Mouse (Mus musculus): ENCODE results near the gene Olfr543. TPM values are rescaled to one million over a fixed set of nuclear protein-coding genes. Genes with fewer than 3 reads are reported as not detected.
"Not testable (repeated sequence)": the region's sequence is repeated elsewhere in the genome, so short reads cannot be mapped to it uniquely, and the experiment has no call there.

Olfr543 gene
- polyA plus RNA-seq, 1 experiment from 2014 or later: 0.31 TPM

- Histone ChIP-seq H3K27ac (replicated peaks; ENCODE audit: low read depth, low read length) (no peak overlapping the region), H3K4me1 (ENCODE audit: control insufficient read depth, insufficient read depth, low read length) (peaks cover 5% of the 10 kb centered on the region; the same call in 1 of the 2 replicates), H3K4me2 (ENCODE audit: low read depth, low read length) (no peak overlapping the region), H3K27me3 (replicated peaks; ENCODE audit: control insufficient read depth, insufficient read depth, low read length) (peaks cover 5% of the 10 kb centered on the region; the same call in 1 of the 2 replicates), H3K4me3 (ENCODE audit: low read depth, low read length) (no peak overlapping the region), H3K36me3 (ENCODE audit: control insufficient read depth, insufficient read depth, low read length) (no peaks in the 10 kb centered on the region), H3K9me3 (ENCODE audit: control insufficient read depth, low read length) (no peaks in the 10 kb centered on the region), H3K9ac (ENCODE audit: low read depth, low read length) (no peak overlapping the region)
- ATAC-seq (ENCODE audit: low read depth) (no peak), DNase-seq (ENCODE audit: low spot score) (no peak)
- 81% methylated on average over 6 of the region's 6 CpGs for WGBS
Measured at GRCm38 (mm10) chr7:102508666-102509065, 27.2 kb upstream of the Olfr543 start.

DNA sequence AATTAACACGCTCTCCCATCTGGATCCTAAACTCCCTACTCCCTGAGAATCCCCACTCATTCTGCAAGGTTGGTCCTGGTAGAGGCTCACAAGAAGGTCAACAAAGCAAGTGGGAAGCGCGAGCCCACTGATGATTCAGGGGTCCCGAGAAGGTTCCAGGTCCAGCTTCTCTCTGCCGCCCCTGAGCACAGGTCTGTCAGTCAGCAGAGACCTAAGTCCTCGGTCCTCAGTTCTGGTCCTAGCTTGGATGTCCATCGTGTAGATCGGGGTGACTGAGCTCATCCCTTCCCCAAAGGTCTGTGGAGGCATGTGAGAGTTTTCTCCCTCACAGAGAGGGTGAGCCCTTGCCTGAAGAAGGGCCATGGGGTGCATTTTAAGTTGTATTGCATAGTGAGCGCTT, 26.6 kb upstream of the Olfr543 start:
- H3K36me3 ChIP-seq (ENCODE audit: control insufficient read depth, insufficient read depth, low read length): no peaks in the 10 kb centered on the region
- whole genome bisulfite sequencing: 82% methylated on average over 9 of the region's 9 CpGs

DNA sequence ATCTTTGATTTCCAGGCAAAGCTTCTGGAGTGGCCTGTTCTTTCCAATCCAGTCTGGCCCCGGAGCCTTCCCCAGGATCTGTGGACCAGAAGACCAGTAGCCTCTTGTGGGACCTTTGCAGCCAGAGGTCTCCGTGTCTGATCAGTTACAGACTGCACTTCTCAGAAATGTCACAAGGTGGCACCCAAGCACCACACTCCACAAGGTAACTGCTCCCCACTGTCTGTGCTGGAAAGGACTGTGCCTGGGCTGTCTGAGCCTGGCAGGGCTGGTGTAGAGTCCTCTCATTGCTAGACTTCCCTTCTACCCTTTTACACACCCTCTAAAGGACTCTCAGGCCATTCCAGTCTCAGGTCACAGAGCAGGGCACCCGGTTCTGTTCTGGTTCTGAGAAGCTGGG, 25.4 kb upstream of the Olfr543 start:
- H3K4me3 ChIP-seq (ENCODE audit: low read depth, low read length): no peak overlapping the region
- DNase-seq (ENCODE audit: low spot score) (peak; percentile 62), ATAC-seq (ENCODE audit: low read depth) (peak; percentile 77)
- WGBS: 45% methylated on average over 3 of the region's 3 CpGs
- no peaks in the 10 kb centered on the region for H3K36me3 ChIP-seq (ENCODE audit: control insufficient read depth, insufficient read depth, low read length)
- no peaks in the 10 kb centered on the region for H3K27me3 ChIP-seq (replicated peaks; ENCODE audit: control insufficient read depth, insufficient read depth, low read length)
- no peak overlapping the region for H3K27ac ChIP-seq (replicated peaks; ENCODE audit: low read depth, low read length)
- H3K9me3 ChIP-seq (ENCODE audit: control insufficient read depth, low read length): no peaks in the 10 kb centered on the region
- no peak overlapping the region for H3K4me2 ChIP-seq (ENCODE audit: low read depth, low read length)
- no peaks in the 10 kb centered on the region for H3K4me1 ChIP-seq (ENCODE audit: control insufficient read depth, insufficient read depth, low read length)
- no peak overlapping the region for H3K9ac ChIP-seq (ENCODE audit: low read depth, low read length)

More for the DNA sequence above, 26.6 kb upstream of the Olfr543 start:
- H3K4me3 ChIP-seq (ENCODE audit: low read depth, low read length): no peak overlapping the region
- no peak overlapping the region for H3K9ac ChIP-seq (ENCODE audit: low read depth, low read length)
- ATAC-seq (ENCODE audit: low read depth) (no peak), DNase-seq (ENCODE audit: low spot score) (no peak)
- peaks cover 5% of the 10 kb centered on the region; the same call in 1 of the 2 replicates for H3K27me3 ChIP-seq (replicated peaks; ENCODE audit: control insufficient read depth, insufficient read depth, low read length)
- no peak overlapping the region for H3K4me2 ChIP-seq (ENCODE audit: low read depth, low read length)
- H3K4me1 ChIP-seq (ENCODE audit: control insufficient read depth, insufficient read depth, low read length): no peaks in the 10 kb centered on the region
- no peak overlapping the region for H3K27ac ChIP-seq (replicated peaks; ENCODE audit: low read depth, low read length)
- no peaks in the 10 kb centered on the region for H3K9me3 ChIP-seq (ENCODE audit: control insufficient read depth, low read length)

- no peaks in the 10 kb centered on the region for H3K27me3 ChIP-seq (replicated peaks; ENCODE audit: control insufficient read depth, insufficient read depth, low read length)
- ATAC-seq (ENCODE audit: low read depth): no peak
Measured at GRCm38 (mm10) chr7:102501986-102502385, 20.5 kb upstream of the Olfr543 start.

GRCm38 (mm10) chr7:102499473-102499872, 18.0 kb upstream of the Olfr543 start, which contains the start of gene Olfr545:
Gene Olfr545, minus strand, starts transcription at chr7:102499573.
- H3K4me3 ChIP-seq (ENCODE audit: low read depth, low read length): no peak within 1 kb of the TSS
- H3K9me3 ChIP-seq (ENCODE audit: control insufficient read depth, low read length): no peaks in the 10 kb centered on the region
- H3K27ac ChIP-seq (replicated peaks; ENCODE audit: low read depth, low read length): no peak within 1 kb of the TSS
- WGBS: 58% methylated on average over 3 of the region's 3 CpGs
- no peaks in the 10 kb centered on the region for H3K4me1 ChIP-seq (ENCODE audit: control insufficient read depth, insufficient read depth, low read length)
- H3K4me2 ChIP-seq (ENCODE audit: low read depth, low read length): no peak within 1 kb of the TSS
- no peaks in the 10 kb centered on the region for H3K36me3 ChIP-seq (ENCODE audit: control insufficient read depth, insufficient read depth, low read length)
- DNase-seq (ENCODE audit: low spot score) (no peak), ATAC-seq (ENCODE audit: low read depth) (no peak)
- H3K9ac ChIP-seq (ENCODE audit: low read depth, low read length): no peak within 1 kb of the TSS
- H3K27me3 ChIP-seq (replicated peaks; ENCODE audit: control insufficient read depth, insufficient read depth, low read length): no peaks in the 10 kb centered on the region

More at GRCm38 (mm10) chr7:102501986-102502385, 20.5 kb upstream of the Olfr543 start:
- H3K36me3 ChIP-seq (ENCODE audit: control insufficient read depth, insufficient read depth, low read length): no peaks in the 10 kb centered on the region
- H3K4me2 ChIP-seq (ENCODE audit: low read depth, low read length): no peak overlapping the region
- no peak overlapping the region for H3K27ac ChIP-seq (replicated peaks; ENCODE audit: low read depth, low read length)
- no peak for DNase-seq (ENCODE audit: low spot score)
- H3K4me1 ChIP-seq (ENCODE audit: control insufficient read depth, insufficient read depth, low read length): no peaks in the 10 kb centered on the region
- H3K9me3 ChIP-seq (ENCODE audit: control insufficient read depth, low read length): no peaks in the 10 kb centered on the region
- H3K9ac ChIP-seq (ENCODE audit: low read depth, low read length): no peak overlapping the region
- 65% methylated on average over 5 of the region's 5 CpGs for WGBS
- H3K4me3 ChIP-seq (ENCODE audit: low read depth, low read length): no peak overlapping the region

DNA sequence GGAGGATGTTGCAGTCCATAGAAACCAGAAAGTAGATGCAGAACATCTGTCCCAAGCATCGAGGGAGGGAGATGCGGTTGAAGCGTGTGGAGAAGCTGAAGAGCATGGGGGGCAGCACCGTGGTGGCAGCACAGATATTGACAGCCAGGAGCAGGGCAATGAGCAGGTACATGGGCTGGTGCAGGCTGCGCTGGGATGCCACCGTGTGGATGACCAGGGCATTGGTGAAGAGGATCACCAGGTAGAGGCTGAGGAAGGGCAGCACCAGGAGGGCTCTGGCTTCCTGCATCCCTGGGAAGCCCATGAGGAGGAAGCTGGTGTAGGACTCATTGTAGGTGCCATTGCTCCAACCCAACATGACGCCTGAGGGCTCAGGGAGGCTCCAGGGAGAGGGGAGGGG, 12.9 kb upstream of the Olfr543 start:
- H3K36me3 ChIP-seq (ENCODE audit: control insufficient read depth, insufficient read depth, low read length); DNase-seq (ENCODE audit: low spot score); H3K4me3 ChIP-seq (ENCODE audit: low read depth, low read length); H3K4me2 ChIP-seq (ENCODE audit: low read depth, low read length); H3K4me1 ChIP-seq (ENCODE audit: control insufficient read depth, insufficient read depth, low read length); H3K9me3 ChIP-seq (ENCODE audit: control insufficient read depth, low read length); ATAC-seq (ENCODE audit: low read depth); H3K27ac ChIP-seq (replicated peaks; ENCODE audit: low read depth, low read length); H3K9ac ChIP-seq (ENCODE audit: low read depth, low read length); H3K27me3 ChIP-seq (replicated peaks; ENCODE audit: control insufficient read depth, insufficient read depth, low read length): not testable (repeated sequence)
- WGBS: 58% methylated on average over 7 of the region's 7 CpGs

DNA sequence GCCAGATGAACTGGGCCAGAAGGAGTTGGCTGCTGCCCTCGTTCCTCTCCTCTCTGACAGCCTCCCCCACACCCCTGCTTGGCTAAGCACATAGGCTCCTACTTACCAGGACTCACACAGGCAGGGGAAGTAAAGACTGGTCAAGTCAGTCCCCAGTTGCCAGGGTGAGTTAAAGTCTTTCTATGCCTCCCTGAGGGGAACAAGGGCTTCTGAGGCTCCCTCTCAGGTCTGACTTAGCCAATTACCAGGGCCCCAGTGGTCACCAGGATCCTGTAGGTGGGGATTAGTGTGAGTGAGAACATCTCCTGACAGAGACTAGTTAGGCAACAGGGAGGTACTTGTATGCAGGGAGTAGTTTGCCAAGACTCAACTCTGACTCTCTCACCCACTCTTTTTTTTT, 6.7 kb upstream of the Olfr543 start, which contains the start of gene Olfr544:
Olfr544 (minus strand) TSS at position 153 of the 400 bp plus-strand sequence.
- no peaks in the 10 kb centered on the region for H3K9me3 ChIP-seq (ENCODE audit: control insufficient read depth, low read length)
- no CpG with 5 or more reads among the region's 1 CpGs for WGBS
- no peak within 1 kb of the TSS for H3K4me2 ChIP-seq (ENCODE audit: low read depth, low read length)
- H3K4me3 ChIP-seq (ENCODE audit: low read depth, low read length): no peak within 1 kb of the TSS
- ATAC-seq (ENCODE audit: low read depth): no peak
- no peaks in the 10 kb centered on the region for H3K36me3 ChIP-seq (ENCODE audit: control insufficient read depth, insufficient read depth, low read length)
- H3K27me3 ChIP-seq (replicated peaks; ENCODE audit: control insufficient read depth, insufficient read depth, low read length): no peaks in the 10 kb centered on the region
- H3K4me1 ChIP-seq (ENCODE audit: control insufficient read depth, insufficient read depth, low read length): no peaks in the 10 kb centered on the region
- no peak within 1 kb of the TSS for H3K9ac ChIP-seq (ENCODE audit: low read depth, low read length)
- no peak for DNase-seq (ENCODE audit: low spot score)
- no peak within 1 kb of the TSS for H3K27ac ChIP-seq (replicated peaks; ENCODE audit: low read depth, low read length)

DNA sequence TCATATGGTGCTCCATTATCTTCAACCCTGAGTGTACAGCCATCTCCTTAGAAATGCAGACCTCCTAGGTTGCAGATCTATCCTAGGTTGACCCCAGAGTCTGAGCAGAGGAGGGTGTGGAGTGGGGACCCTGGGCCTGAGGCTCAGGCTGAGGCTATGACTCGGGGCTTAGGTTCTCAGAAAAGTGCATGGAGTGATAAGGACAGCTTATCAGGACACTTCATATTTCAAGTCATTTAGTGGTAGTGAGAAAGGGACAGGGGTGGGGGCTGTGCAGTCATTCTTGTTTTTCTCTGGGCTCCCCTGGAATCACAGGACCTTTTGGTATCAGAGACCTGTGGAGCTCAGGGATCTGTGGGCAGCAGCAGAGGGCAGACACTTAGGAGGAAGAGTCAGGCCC, 4.6 kb upstream of the Olfr543 start:
- no peak overlapping the region for H3K27ac ChIP-seq (replicated peaks; ENCODE audit: low read depth, low read length)
- no peak for ATAC-seq (ENCODE audit: low read depth)
- no peaks in the 10 kb centered on the region for H3K27me3 ChIP-seq (replicated peaks; ENCODE audit: control insufficient read depth, insufficient read depth, low read length)
- H3K9me3 ChIP-seq (ENCODE audit: control insufficient read depth, low read length): no peaks in the 10 kb centered on the region
- H3K36me3 ChIP-seq (ENCODE audit: control insufficient read depth, insufficient read depth, low read length): no peaks in the 10 kb centered on the region
- no peaks in the 10 kb centered on the region for H3K4me1 ChIP-seq (ENCODE audit: control insufficient read depth, insufficient read depth, low read length)
- DNase-seq (ENCODE audit: low spot score): no peak
- WGBS: 74% methylated on average over 1 of the region's 1 CpGs
- H3K9ac ChIP-seq (ENCODE audit: low read depth, low read length): no peak overlapping the region
- no peak overlapping the region for H3K4me2 ChIP-seq (ENCODE audit: low read depth, low read length)
- H3K4me3 ChIP-seq (ENCODE audit: low read depth, low read length): no peak overlapping the region

- DNase-seq (ENCODE audit: low spot score); H3K9me3 ChIP-seq (ENCODE audit: control insufficient read depth, low read length); H3K9ac ChIP-seq (ENCODE audit: low read depth, low read length); H3K4me3 ChIP-seq (ENCODE audit: low read depth, low read length); H3K4me2 ChIP-seq (ENCODE audit: low read depth, low read length); ATAC-seq (ENCODE audit: low read depth); H3K27ac ChIP-seq (replicated peaks; ENCODE audit: low read depth, low read length); H3K4me1 ChIP-seq (ENCODE audit: control insufficient read depth, insufficient read depth, low read length); H3K27me3 ChIP-seq (replicated peaks; ENCODE audit: control insufficient read depth, insufficient read depth, low read length); H3K36me3 ChIP-seq (ENCODE audit: control insufficient read depth, insufficient read depth, low read length): not testable (repeated sequence)
- 64% methylated on average over 6 of the region's 8 CpGs for WGBS
Measured at GRCm38 (mm10) chr7:102484766-102485165, 3.3 kb upstream of the Olfr543 start.
